Mouse (Mus musculus) heart, postnatal 0 days (tissue): ENCODE measurements around the gene Klhl42.

Experiments
- CTCF ChIP-seq: IDR thresholded peaks from 2 replicates; pipeline ENCODE4 v1.5.1; 2016; ENCODE audit warnings: antibody characterized with exemption, control low read depth, low read depth
- EP300 ChIP-seq: IDR thresholded peaks from 2 replicates; pipeline ENCODE4 v1.6.1; 2016; ENCODE audit warnings: antibody characterized with exemption, low read depth

DNA sequence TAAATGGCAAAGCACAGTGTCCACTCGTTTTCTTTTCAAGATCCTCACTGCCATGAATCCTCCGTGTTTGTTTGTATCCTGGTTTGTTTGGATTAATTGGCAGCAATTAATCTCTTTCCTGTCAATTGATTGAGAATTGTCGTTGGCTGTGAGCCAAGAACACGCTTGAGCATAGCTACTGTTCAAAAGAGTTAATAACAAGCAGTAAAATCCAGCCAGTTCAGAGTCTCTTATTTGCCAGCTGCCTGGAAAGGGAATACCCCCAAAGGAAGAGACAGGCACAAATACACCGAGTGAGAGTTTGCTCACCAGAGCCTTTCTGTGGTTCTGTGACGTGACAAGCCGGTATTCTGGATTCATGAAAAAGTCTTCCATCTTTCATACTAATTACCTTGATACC, 29.1 kb upstream of the Klhl42 start:
- TF ChIP-seq EP300 = no peak
- no peak for TF ChIP-seq CTCF
